Mouse (Mus musculus): ENCODE data around the gene St3gal3.

The St3gal3 gene

DNA sequence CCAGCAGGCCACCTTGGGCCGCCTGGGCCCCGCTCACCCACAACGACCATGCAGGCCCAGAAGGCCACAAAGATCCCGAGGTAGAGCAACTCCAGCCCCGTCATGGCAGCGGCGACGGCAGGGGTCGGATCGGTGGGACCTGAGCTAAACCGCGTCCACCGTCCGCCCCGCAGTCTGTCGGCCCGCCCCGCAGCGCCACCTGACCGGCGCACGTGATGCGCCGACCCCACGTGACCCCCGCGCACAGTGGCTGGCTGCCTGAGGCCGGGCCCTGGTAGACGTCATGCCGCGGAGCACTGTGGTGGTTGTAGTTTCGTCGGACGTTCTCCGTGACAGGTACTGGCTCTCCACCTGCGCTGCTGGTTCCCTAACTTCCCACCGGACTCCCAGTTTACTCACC is 247.6 kb downstream of the St3gal3 start, which contains the start of gene Atp6v0b:
TSS of gene Atp6v0b (minus strand) at position 201 of the 400 bp plus-strand sequence.
- DNase-seq, result peak; percentile 96

DNA sequence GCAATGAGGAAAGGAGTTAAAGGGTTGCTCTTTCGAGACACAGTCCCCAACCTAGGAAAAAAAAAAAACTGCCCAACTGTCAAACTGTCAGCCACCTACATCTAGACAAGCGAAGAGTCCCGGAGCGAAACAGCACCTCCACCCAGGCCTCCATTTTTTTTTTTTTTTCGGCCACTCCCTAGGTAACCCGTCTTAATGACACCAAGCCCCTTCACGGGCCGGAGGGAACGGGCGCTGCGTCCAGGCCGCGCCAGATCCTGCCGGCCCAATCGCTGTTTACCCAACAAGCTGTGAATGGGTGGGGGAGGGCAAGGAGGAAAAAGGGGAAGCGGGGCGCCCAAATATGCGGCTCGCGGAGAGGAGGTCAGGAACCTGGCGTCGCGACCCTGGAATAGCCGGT is 248.1 kb downstream of the St3gal3 start:
- DNase-seq, result no peak

DNA sequence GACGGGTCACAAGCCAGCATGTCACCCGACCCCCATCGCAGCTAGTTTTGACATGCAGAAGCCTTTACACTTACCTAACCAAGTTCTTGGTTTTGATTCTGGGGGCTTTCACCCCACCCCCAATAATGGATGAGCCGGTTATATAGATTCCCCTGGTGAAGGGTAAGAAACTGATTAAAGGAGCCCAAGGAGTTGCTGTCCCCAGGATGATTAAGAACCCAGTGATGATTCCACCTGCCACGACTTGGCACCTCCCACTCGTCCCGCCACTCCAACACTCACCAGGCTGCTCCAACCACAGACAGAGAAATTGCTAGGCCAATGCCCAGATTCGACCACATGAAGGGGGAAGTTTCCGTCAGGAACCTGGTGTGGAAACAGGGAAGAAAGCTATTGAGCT is 248.7 kb downstream of the St3gal3 start:
- no peak for DNase-seq

DNA sequence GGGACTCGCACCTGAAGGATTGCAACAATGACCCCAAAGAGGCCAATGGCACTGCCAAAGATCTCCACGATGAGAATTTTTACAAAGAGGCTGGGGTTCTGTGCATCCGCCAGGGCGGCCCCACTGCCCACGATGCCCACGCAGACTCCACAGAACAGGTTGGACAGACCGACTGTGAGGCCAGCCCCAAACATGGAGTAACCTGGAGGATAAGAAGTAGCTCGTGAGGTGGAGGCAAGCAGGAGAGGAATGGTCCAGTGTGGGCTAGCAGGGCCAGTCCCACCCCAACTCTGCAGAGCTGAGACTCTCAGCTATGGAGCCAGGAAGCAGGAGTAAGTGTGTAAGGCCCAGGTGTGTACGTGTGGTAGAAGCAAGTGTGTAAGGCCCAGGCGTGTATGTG is 249.6 kb downstream of the St3gal3 start:
- DNase-seq, result no peak

DNA sequence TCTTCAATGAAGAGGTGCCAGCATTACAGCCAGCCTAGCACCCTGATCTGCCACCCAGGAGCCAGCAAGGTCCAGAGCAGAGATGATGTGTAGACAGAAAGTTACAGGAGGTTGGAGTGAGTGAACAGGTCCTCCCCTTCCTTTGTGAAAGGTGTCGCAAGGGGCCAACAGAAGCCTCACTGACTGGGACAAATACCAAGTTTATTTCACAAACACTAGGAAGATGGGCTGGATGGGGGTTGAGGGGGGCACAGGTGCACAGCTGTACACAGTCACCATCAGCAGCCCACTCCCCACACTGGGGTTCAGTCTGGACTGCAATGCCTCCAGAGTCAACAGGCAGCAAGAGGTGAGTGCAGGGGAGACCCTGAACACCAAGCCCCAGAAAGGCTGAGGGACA is 250.6 kb downstream of the St3gal3 start:
- DNase-seq, result no peak

DNA sequence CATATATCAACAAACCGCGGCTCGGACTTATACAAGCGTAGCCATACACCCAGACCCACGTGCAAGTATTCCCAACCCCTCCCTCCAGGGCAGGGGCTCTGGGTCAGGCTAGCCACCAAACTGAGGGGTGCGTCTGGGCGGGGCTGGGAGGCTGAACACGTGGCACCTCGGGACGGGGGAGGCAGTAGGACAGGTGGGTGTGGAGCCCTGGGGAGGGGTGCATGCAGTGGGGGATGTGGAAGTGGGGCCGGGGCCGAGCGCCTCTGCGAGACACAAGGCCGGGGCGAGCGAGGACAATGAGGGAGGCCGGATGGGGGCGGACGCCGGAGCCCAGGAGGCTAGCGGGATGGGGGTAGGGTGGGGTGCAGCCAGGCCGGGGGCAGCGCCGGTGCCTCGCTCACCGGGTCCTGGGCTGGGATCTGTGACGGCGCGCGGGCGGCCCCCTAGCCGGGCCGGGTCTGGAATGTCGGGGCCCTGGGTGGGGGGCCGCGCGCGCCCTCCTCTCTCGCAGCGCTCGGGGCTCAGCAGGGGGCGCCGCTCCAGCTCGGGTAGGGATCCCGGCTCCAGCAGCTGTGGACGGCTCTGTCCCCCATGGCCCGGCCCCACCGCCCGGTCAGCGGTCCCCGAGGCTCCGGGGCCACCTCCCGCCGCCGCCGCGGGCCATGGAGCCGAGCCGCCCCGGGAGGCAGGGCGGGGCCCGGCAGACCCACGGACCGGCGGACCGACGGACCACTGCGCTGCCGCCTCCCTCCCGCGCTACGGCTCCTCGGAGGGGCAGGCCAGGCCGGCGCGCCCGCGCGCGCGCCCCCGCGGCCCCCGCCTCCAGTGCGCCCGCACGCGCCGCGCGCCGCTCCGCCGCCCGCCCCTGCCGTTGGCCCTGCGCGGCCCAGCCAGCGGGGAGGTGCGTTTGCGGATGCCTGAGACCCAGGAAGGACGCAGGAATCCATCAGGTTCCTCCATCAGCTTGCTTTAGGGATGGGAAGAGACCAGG is 251.7 kb downstream of the St3gal3 start, which contains the start of gene B4galt2:
TSS of gene B4galt2 (minus strand) at position 787 of the 991 bp plus-strand sequence.
- DNase-seq, result peak; percentile 76
